Mouse (Mus musculus) sigmoid colon, adult 10 weeks (tissue): ENCODE measurements around the gene Plscr4. TPM values are rescaled to one million over a fixed set of nuclear protein-coding genes. Genes with fewer than 3 reads are reported as not detected.

Experiments
- polyA plus RNA-seq: library from polyadenylated mRNA; stranded (reverse); fragments of 350-450 nt; fragmentation: Illumina TruSeq; extraction: RNeasy Lipid Tissue Mini Kit (QIAGEN cat#74804); gene quantifications from one replicate; pipeline ENCODE4 v1.2.3, GENCODE M21; 2014; ENCODE audit warnings: low read depth, low replicate concordance

The Plscr4 gene
- polyA plus RNA-seq: 39.4 TPM

GRCm38 (mm10) chr9:92457261-92458058 is at the start of gene Plscr4:
Gene Plscr4 (plus strand): TSS chr9:92457373.

Other genes starting within 250 kb of the Plscr4 start
- gene Plscr1, start 207.6 kb upstream of the Plscr4 start, polyA plus RNA-seq: 166 TPM
- gene Plscr2, start 181.8 kb upstream of the Plscr4 start, polyA plus RNA-seq: 18.1 TPM
- gene 1700057G04Rik, start 148.0 kb upstream of the Plscr4 start, polyA plus RNA-seq: not detected
- 55.2 TPM for gene Plod2, start 84.8 kb downstream of the Plscr4 start, polyA plus RNA-seq